Mouse (Mus musculus): ENCODE measurements at regions not wholly inside any gene's neighbourhood (a gene's known extent, or its start where the extent isn't known, plus 50 kb on each side); places are given as distances from the start of the nearest gene placed in this dataset.

DNA sequence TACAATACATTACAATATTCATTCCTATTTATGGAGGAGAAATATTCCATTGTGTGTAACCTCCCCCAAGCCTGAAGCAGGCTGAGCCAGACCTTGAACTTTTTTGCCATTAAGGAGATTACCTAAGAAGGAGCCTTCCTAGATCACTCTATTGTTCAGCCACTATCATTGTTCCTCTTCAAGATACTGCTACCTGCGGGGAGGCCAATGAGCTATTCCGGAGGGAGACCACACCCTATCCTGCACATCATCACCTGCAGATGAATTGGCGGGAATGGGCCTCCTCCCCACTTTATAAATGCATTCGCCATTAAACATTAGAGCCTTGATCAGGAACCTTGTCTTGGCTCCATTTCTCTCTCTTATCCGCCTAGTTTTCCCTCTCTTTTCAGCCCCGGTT lies 197.6 kb upstream of the Tars start:
- Histone ChIP-seq H3K36me3 (ENCODE audit: control insufficient read depth, insufficient read depth, low read length) (no peaks in the 10 kb centered on the region), H3K27me3 (replicated peaks; ENCODE audit: control insufficient read depth, insufficient read depth, low read length) (no peaks in the 10 kb centered on the region), H3K4me3 (ENCODE audit: low read length) (no peak overlapping the region), H3K27ac (ENCODE audit: low read length) (no peak overlapping the region), H3K4me1 (ENCODE audit: control insufficient read depth, insufficient read depth, low read length) (no peaks in the 10 kb centered on the region), H3K9ac (ENCODE audit: low read depth, low read length) (no peak overlapping the region), H3K9me3 (ENCODE audit: control insufficient read depth, low read length) (no peaks in the 10 kb centered on the region), H3K4me2 (ENCODE audit: low read depth, low read length) (no peak overlapping the region)
- no peak for ATAC-seq
- 85% methylated on average over 6 of the region's 6 CpGs for whole genome bisulfite sequencing

DNA sequence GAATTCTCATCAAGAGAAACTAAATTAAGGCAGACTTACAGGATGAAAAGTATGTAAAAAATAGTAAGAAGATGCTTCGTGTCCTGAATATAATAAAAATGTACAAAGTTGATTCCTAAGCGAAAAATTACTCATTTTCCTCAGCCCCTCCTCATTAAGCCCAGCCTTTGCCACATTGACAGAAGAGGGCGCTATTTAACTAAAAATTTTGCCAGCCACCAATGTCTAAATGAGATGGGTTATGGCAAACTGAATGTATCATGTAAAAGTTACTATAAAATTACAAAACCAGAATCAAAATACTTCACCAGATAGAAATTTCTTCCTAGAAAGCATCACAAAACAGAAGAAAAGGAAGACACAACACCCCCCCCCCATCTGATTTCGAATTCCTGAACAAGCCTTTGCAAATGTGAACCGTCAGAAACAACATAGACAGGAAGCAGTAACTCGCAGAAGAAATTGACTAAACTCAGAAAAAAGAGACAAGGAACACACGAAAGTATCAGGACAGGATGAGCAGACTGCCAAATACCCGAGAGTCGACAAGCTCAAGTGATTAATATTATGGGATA lies 191.2 kb upstream of the Tars start:
- no peak for ATAC-seq
- Histone ChIP-seq H3K27me3 (replicated peaks; ENCODE audit: control insufficient read depth, insufficient read depth, low read length) (no peaks in the 10 kb centered on the region), H3K36me3 (ENCODE audit: control insufficient read depth, insufficient read depth, low read length) (no peaks in the 10 kb centered on the region), H3K4me1 (ENCODE audit: control insufficient read depth, insufficient read depth, low read length) (no peaks in the 10 kb centered on the region), H3K9me3 (ENCODE audit: control insufficient read depth, low read length) (no peaks in the 10 kb centered on the region), H3K4me2 (ENCODE audit: low read depth, low read length) (no peak overlapping the region), H3K4me3 (ENCODE audit: low read length) (no peak overlapping the region), H3K9ac (ENCODE audit: low read depth, low read length) (no peak overlapping the region), H3K27ac (ENCODE audit: low read length) (no peak overlapping the region)
- 37% methylated on average over 9 of the region's 9 CpGs for WGBS

DNA sequence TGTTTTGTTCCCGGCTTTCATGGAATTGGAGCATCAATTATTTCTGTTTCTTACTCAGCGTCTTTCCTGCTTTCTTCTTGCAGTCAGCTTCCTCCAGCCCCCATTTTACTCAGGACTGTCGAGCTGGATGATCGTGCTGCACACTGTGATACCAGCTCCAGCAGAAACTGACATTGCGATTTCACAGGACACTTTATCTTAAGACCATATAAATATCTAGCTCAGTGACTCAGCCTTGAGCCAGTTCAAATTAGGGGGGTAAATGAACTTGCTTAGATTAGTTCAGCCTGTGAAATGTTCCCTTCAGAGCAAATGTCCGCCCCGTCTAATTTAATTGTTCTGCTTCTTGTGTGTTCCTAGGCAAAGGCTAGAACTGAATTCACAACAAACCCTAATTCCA lies 190.3 kb upstream of the Tars start:
- no peak for ATAC-seq
- Histone ChIP-seq H3K27ac (ENCODE audit: low read length) (no peak overlapping the region), H3K9ac (ENCODE audit: low read depth, low read length) (no peak overlapping the region), H3K27me3 (replicated peaks; ENCODE audit: control insufficient read depth, insufficient read depth, low read length) (no peaks in the 10 kb centered on the region), H3K4me1 (ENCODE audit: control insufficient read depth, insufficient read depth, low read length) (no peaks in the 10 kb centered on the region), H3K9me3 (ENCODE audit: control insufficient read depth, low read length) (no peaks in the 10 kb centered on the region), H3K4me2 (ENCODE audit: low read depth, low read length) (no peak overlapping the region), H3K4me3 (ENCODE audit: low read length) (no peak overlapping the region), H3K36me3 (ENCODE audit: control insufficient read depth, insufficient read depth, low read length) (no peaks in the 10 kb centered on the region)
- WGBS, result 44% methylated on average over 7 of the region's 7 CpGs

DNA sequence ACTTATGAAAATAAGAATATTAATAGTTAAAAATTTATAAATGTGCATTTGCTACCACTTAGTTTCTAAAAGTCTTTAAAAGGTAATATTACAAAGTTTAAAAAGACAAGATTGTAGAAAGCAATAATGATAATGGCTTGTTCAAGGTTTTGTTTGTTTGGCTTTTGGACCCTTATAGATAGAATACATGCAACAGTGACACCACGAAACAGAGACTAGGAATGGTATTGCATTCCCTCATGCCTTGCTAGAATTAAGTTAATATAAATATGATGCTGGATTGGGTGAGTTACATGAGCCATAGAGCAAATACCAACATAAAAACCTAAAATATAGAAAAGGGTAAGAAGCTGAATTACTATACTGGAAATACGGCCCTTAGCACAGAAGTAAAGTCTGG lies 186.9 kb upstream of the Tars start:
- H3K27me3 ChIP-seq (replicated peaks; ENCODE audit: control insufficient read depth, insufficient read depth, low read length), result no peaks in the 10 kb centered on the region
- H3K36me3 ChIP-seq (ENCODE audit: control insufficient read depth, insufficient read depth, low read length), result no peaks in the 10 kb centered on the region
- ATAC-seq, result no peak
- no peaks in the 10 kb centered on the region for H3K9me3 ChIP-seq (ENCODE audit: control insufficient read depth, low read length)
- no peak overlapping the region for H3K9ac ChIP-seq (ENCODE audit: low read depth, low read length)
- no peaks in the 10 kb centered on the region for H3K4me1 ChIP-seq (ENCODE audit: control insufficient read depth, insufficient read depth, low read length)
- 81% methylated on average over 2 of the region's 2 CpGs for WGBS
- H3K4me3 ChIP-seq (ENCODE audit: low read length), result no peak overlapping the region
- H3K27ac ChIP-seq (ENCODE audit: low read length), result no peak overlapping the region
- no peak overlapping the region for H3K4me2 ChIP-seq (ENCODE audit: low read depth, low read length)

DNA sequence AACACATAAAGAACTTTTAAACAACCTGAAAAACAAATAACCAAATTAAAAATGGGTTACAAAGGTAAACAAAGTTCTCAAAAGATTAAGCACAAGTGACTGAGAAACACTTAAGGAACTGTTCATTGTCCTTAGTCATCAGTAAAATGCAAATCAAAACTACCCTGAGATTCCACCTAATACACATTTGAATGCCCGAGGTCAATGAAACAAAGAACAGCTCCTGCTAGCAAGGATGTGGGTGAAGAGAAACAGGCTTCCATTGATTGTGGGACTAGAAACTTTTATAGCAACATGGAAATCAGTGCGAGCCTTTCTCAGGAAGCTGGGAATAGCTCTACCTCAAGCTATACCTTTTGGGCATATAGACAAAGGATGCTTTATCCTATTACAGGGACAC lies 184.7 kb upstream of the Tars start:
- Histone ChIP-seq H3K9me3 (ENCODE audit: control insufficient read depth, low read length) (no peaks in the 10 kb centered on the region), H3K27ac (ENCODE audit: low read length) (no peak overlapping the region), H3K4me3 (ENCODE audit: low read length) (no peak overlapping the region), H3K36me3 (ENCODE audit: control insufficient read depth, insufficient read depth, low read length) (no peaks in the 10 kb centered on the region), H3K4me1 (ENCODE audit: control insufficient read depth, insufficient read depth, low read length) (no peaks in the 10 kb centered on the region), H3K4me2 (ENCODE audit: low read depth, low read length) (no peak overlapping the region), H3K9ac (ENCODE audit: low read depth, low read length) (no peak overlapping the region), H3K27me3 (replicated peaks; ENCODE audit: control insufficient read depth, insufficient read depth, low read length) (no peaks in the 10 kb centered on the region)
- ATAC-seq, result no peak
- WGBS, result 82% methylated on average over 2 of the region's 2 CpGs

DNA sequence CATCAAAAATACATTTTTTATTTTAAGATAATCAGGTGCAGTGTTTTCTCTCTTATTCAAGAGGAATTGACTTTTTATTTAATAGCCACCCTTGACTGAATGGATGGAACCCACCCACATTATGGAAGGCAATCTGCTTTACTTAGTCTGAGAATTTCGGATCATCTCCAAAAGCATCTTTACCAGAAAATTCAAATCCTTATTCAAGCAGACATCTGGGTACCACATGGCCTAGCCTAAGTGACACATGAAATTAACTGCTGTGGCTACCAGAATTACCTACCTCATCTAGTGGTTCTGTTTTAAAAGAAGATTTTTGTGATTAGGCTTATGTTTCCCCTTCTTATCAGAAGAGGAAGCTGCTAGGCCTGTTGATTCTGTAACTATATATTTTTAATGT lies 178.9 kb upstream of the Tars start:
- no peaks in the 10 kb centered on the region for H3K4me1 ChIP-seq (ENCODE audit: control insufficient read depth, insufficient read depth, low read length)
- no peak overlapping the region for H3K27ac ChIP-seq (ENCODE audit: low read length)
- H3K4me2 ChIP-seq (ENCODE audit: low read depth, low read length), result no peak overlapping the region
- H3K9me3 ChIP-seq (ENCODE audit: control insufficient read depth, low read length), result no peaks in the 10 kb centered on the region
- no peak for ATAC-seq
- no peak overlapping the region for H3K9ac ChIP-seq (ENCODE audit: low read depth, low read length)
- no peak overlapping the region for H3K4me3 ChIP-seq (ENCODE audit: low read length)
- 83% methylated on average over 1 of the region's 1 CpGs for WGBS
- H3K36me3 ChIP-seq (ENCODE audit: control insufficient read depth, insufficient read depth, low read length), result no peaks in the 10 kb centered on the region
- H3K27me3 ChIP-seq (replicated peaks; ENCODE audit: control insufficient read depth, insufficient read depth, low read length), result no peaks in the 10 kb centered on the region

DNA sequence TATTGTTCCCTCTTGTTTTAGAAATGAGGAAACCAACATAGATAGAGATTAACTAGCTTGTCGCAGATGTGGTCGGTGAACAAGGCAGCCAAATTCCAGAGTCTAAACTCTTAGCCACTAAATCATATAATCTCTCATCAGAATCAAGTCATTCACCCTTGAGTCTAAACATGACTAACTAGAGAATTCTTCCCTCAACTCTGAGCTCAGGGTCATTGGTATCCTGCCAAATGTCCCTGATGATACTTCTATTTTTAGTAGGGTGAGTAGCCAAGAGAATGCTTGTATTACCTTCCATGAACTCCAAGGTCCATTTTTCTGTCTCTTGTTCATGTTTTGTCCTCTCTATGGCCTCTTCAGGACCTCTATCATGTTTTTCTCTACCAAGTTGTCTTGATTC lies 174.9 kb upstream of the Tars start:
- no peak for ATAC-seq
- H3K4me2 ChIP-seq (ENCODE audit: low read depth, low read length), result no peak overlapping the region
- WGBS, result 75% methylated on average over 2 of the region's 2 CpGs
- H3K9me3 ChIP-seq (ENCODE audit: control insufficient read depth, low read length), result no peaks in the 10 kb centered on the region
- no peaks in the 10 kb centered on the region for H3K4me1 ChIP-seq (ENCODE audit: control insufficient read depth, insufficient read depth, low read length)
- no peak overlapping the region for H3K4me3 ChIP-seq (ENCODE audit: low read length)
- no peak overlapping the region for H3K9ac ChIP-seq (ENCODE audit: low read depth, low read length)
- H3K27ac ChIP-seq (ENCODE audit: low read length), result no peak overlapping the region
- no peaks in the 10 kb centered on the region for H3K27me3 ChIP-seq (replicated peaks; ENCODE audit: control insufficient read depth, insufficient read depth, low read length)
- H3K36me3 ChIP-seq (ENCODE audit: control insufficient read depth, insufficient read depth, low read length), result no peaks in the 10 kb centered on the region

DNA sequence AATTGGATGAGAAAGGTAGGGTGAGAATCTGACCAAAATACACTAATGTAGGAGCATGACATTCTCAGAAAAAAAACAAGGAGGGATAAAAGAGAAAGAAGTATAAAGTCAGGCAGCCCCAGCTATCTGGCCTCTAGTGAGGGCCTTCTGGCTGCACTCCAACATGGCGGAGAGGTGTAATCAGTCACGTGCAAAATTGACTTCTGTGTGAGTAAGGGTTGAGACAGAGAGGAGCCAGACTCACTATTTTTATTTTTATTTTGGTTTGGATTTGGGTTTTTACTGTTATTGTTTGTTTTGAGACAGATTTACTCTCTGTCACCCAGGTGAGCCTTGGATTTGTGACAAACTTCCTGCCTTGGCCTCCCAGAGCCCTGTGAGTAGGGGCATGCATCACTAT lies 174.0 kb upstream of the Tars start:
- Histone ChIP-seq H3K9me3 (ENCODE audit: control insufficient read depth, low read length) (no peaks in the 10 kb centered on the region), H3K4me2 (ENCODE audit: low read depth, low read length) (no peak overlapping the region), H3K27me3 (replicated peaks; ENCODE audit: control insufficient read depth, insufficient read depth, low read length) (no peaks in the 10 kb centered on the region), H3K4me1 (ENCODE audit: control insufficient read depth, insufficient read depth, low read length) (no peaks in the 10 kb centered on the region), H3K36me3 (ENCODE audit: control insufficient read depth, insufficient read depth, low read length) (no peaks in the 10 kb centered on the region), H3K4me3 (ENCODE audit: low read length) (no peak overlapping the region), H3K9ac (ENCODE audit: low read depth, low read length) (no peak overlapping the region), H3K27ac (ENCODE audit: low read length) (no peak overlapping the region)
- no peak for ATAC-seq
- 90% methylated on average over 2 of the region's 2 CpGs for whole genome bisulfite sequencing

DNA sequence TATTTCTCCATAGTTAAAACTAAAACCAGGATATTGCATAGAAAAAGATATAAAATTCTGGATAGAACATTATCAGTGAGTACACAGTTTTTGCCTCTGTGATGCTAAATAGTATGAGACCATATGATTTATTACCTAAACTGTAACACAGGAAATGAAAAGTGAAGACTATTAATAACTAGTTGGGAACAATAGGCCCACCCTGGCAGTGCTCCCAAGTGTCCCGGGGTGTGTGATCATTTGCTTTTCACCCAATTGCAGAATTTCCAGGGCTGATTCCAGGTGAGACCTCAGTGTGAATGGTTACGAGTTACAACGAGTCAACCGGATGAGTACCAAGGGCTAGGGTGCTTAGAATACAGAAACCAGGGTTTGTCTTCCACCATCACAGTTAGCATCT lies 172.6 kb upstream of the Tars start:
- no peaks in the 10 kb centered on the region for H3K27me3 ChIP-seq (replicated peaks; ENCODE audit: control insufficient read depth, insufficient read depth, low read length)
- 76% methylated on average over 4 of the region's 4 CpGs for WGBS
- H3K9ac ChIP-seq (ENCODE audit: low read depth, low read length), result no peak overlapping the region
- H3K36me3 ChIP-seq (ENCODE audit: control insufficient read depth, insufficient read depth, low read length), result no peaks in the 10 kb centered on the region
- H3K4me2 ChIP-seq (ENCODE audit: low read depth, low read length), result no peak overlapping the region
- no peaks in the 10 kb centered on the region for H3K9me3 ChIP-seq (ENCODE audit: control insufficient read depth, low read length)
- H3K4me1 ChIP-seq (ENCODE audit: control insufficient read depth, insufficient read depth, low read length), result no peaks in the 10 kb centered on the region
- H3K27ac ChIP-seq (ENCODE audit: low read length), result no peak overlapping the region
- no peak for ATAC-seq
- no peak overlapping the region for H3K4me3 ChIP-seq (ENCODE audit: low read length)

DNA sequence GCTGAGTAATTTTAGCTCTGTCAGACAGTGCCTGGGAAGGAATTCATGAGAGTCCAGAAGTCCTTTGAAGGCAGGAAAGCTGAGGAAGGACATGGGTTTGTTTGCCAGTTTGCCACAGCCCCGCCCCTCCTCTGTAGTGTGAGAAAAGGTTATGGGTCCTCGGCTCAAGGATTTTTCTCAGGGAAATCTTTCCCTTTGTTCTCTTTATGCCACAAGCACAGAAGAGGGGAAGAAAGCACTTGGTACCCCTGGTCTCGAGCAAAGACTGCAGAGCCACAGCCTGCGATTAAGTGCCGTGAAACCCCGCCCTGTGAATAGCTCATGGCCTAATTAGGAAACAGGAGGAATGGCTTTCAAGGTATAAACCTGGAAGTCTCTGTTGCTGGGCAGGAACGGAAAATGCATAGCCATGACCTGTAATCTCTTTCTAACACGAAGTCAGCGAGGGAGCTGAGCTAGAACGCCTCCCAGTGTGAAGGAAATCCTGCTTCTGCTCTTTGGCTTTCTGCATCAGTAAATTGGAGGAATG lies 166.1 kb upstream of the Tars start:
- H3K4me3 ChIP-seq (ENCODE audit: low read length), result no peak overlapping the region
- peaks cover 5% of the 10 kb centered on the region; the same call in 1 of the 2 replicates for H3K4me1 ChIP-seq (ENCODE audit: control insufficient read depth, insufficient read depth, low read length)
- ATAC-seq, result peak; percentile 58; the same call in 1 of the 2 replicates
- H3K9ac ChIP-seq (ENCODE audit: low read depth, low read length), result no peak overlapping the region
- H3K27ac ChIP-seq (ENCODE audit: low read length), result peak overlapping the region; percentile 13; the same call in 1 of the 2 replicates
- H3K36me3 ChIP-seq (ENCODE audit: control insufficient read depth, insufficient read depth, low read length), result no peaks in the 10 kb centered on the region
- no peaks in the 10 kb centered on the region for H3K9me3 ChIP-seq (ENCODE audit: control insufficient read depth, low read length)
- WGBS, result 30% methylated on average over 10 of the region's 10 CpGs
- H3K27me3 ChIP-seq (replicated peaks; ENCODE audit: control insufficient read depth, insufficient read depth, low read length), result no peaks in the 10 kb centered on the region
- H3K4me2 ChIP-seq (ENCODE audit: low read depth, low read length), result peak overlapping the region; percentile 9; the same call in 1 of the 2 replicates
